Mouse (Mus musculus): ENCODE data around the gene Nr2c2ap. TPM values are rescaled to one million over a fixed set of nuclear protein-coding genes. Genes with fewer than 3 reads are reported as not detected.

Gene Nr2c2ap
- polyA plus RNA-seq (2017; shearing (Covaris generic)) = 54.8 TPM

DNA sequence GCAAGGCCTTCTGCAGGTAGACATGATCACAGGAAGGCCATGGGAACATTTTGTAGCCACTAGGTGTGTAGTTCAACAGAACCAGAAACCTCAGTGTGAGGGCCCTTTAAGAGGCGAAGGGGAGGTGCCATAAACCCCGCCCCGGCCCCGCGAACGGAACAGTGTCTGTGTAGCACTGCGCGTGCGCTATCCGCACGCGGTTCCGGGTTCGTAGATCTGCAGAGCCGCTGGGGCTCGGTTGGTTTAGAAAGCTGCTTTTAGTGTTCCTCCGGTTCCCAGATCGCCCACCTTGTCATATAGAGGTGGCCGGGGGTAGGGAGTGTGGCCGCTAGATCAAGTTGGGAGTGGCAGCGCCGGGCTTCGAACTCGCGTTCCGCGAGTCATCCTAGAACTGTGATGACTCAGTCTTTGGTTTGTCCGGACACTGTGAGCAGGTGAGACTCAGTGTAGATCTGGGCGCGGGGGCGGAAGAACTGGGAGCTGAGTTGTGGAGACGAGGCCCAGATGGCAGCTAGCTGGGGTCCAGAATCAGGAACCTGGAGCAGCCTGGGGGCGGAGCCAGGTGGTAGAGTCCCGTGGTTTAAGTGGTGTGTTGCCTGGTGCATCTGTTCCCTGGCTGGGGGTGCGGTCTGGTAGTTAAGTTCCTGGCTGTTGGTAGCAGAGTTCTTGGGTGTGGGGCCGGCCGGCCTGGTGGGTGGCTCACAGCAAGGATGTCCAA is at the start of gene Nr2c2ap:
TSS of gene Nr2c2ap (plus strand) at position 168 of the 718 bp plus-strand sequence.

GRCm38 (mm10) chr8:70083285-70083684 is 47.8 kb upstream of the Nr2c2ap start, which contains the start of gene Hapln4:
Hapln4 (plus strand) TSS chr8:70083457.

GRCm38 (mm10) chr8:70120667-70121066 is 10.5 kb upstream of the Nr2c2ap start, which contains the start of gene Ncan:
Ncan (minus strand) TSS chr8:70120873.

GRCm38 (mm10) chr8:70139026-70139857 is 8.1 kb downstream of the Nr2c2ap start, which contains the start of the genes Rfxank, Borcs8 and Mef2b:
Rfxank (minus strand) TSS chr8:70139154.
Borcs8 (plus strand) TSS chr8:70139499.
Mef2b (plus strand) TSS chr8:70139711.

DNA sequence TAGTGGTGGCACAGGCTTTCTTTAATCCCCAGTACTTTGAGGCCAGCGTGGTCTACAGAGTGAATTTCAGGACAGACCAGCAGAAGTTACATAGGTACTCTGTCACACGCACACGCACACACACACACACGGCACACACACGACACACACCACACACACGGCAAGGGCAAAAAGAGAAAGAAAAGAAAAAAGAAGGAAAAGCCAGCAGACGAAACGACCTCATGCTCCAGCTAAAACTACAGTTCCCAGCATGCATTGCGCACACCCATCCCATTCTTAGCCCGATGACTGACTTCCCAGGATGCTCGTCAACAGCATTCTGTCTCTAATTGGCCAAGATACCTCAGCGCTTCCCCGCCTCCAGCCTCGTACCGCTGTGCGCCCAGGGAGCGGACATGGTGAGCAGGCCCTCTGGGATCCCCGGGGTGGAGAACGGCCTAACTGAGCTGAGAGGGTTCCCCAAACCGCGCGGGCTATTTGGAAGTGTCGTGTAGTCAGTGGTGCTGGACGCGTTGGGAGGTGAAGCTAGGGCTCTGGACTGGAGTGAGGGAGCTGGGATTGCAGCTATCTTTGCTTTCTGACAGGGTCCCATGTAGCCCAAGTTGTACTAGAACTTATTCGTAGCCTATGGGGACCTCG is 41.0 kb downstream of the Nr2c2ap start, which contains the start of gene Tmem161a:
TSS of gene Tmem161a (plus strand) at position 314 of the 639 bp plus-strand sequence.

Other genes with a start within 250 kb of the Nr2c2ap start
- not detected for gene Cilp2, start 243.6 kb upstream of the Nr2c2ap start, polyA plus RNA-seq (2017; shearing (Covaris generic))
- 1.6 TPM for gene Tssk6, start 229.1 kb upstream of the Nr2c2ap start, polyA plus RNA-seq (2017; shearing (Covaris generic))
- 205 TPM for gene Ndufa13, start 228.8 kb upstream of the Nr2c2ap start, polyA plus RNA-seq (2017; shearing (Covaris generic))
- gene Yjefn3, start 228.6 kb upstream of the Nr2c2ap start, polyA plus RNA-seq (2017; shearing (Covaris generic)) = 1.1 TPM
- 24.7 TPM for gene Gatad2a, start 134.9 kb upstream of the Nr2c2ap start, polyA plus RNA-seq (2017; shearing (Covaris generic))
- gene Mau2, start 88.6 kb upstream of the Nr2c2ap start, polyA plus RNA-seq (2017; shearing (Covaris generic)) = 41.9 TPM
- 68.9 TPM for gene Sugp1, start 88.5 kb upstream of the Nr2c2ap start, polyA plus RNA-seq (2017; shearing (Covaris generic))
- gene Tm6sf2, start 58.4 kb upstream of the Nr2c2ap start, polyA plus RNA-seq (2017; shearing (Covaris generic)) = 1.3 TPM
- not detected for gene Hapln4, start 47.9 kb upstream of the Nr2c2ap start, polyA plus RNA-seq (2017; shearing (Covaris generic))
- not detected for gene Ncan, start 10.5 kb upstream of the Nr2c2ap start, polyA plus RNA-seq (2017; shearing (Covaris generic))
- gene Rfxank, start 7.8 kb downstream of the Nr2c2ap start, polyA plus RNA-seq (2017; shearing (Covaris generic)) = 41.2 TPM
- 97.8 TPM for gene Borcs8, start 8.2 kb downstream of the Nr2c2ap start, polyA plus RNA-seq (2017; shearing (Covaris generic))
- gene Mef2b, start 8.4 kb downstream of the Nr2c2ap start, polyA plus RNA-seq (2017; shearing (Covaris generic)) = 2.6 TPM
- 55.6 TPM for gene Tmem161a, start 41.0 kb downstream of the Nr2c2ap start, polyA plus RNA-seq (2017; shearing (Covaris generic))
- gene Slc25a42, start 81.0 kb downstream of the Nr2c2ap start, polyA plus RNA-seq (2017; shearing (Covaris generic)) = 13.1 TPM
- 34.8 TPM for gene Sugp2, start 102.9 kb downstream of the Nr2c2ap start, polyA plus RNA-seq (2017; shearing (Covaris generic))
- 17.8 TPM for gene Armc6, start 103.1 kb downstream of the Nr2c2ap start, polyA plus RNA-seq (2017; shearing (Covaris generic))
- 0.27 TPM for gene Homer3, start 151.5 kb downstream of the Nr2c2ap start, polyA plus RNA-seq (2017; shearing (Covaris generic))
- gene Ddx49, start 171.2 kb downstream of the Nr2c2ap start, polyA plus RNA-seq (2017; shearing (Covaris generic)) = 52.9 TPM
- 354 TPM for gene Cope, start 171.2 kb downstream of the Nr2c2ap start, polyA plus RNA-seq (2017; shearing (Covaris generic))
- not detected for gene Cers1, start 184.4 kb downstream of the Nr2c2ap start, polyA plus RNA-seq (2017; shearing (Covaris generic))
- 0.28 TPM for gene Gdf1, start 198.5 kb downstream of the Nr2c2ap start, polyA plus RNA-seq (2017; shearing (Covaris generic))
- 4.7 TPM for gene Upf1, start 221.9 kb downstream of the Nr2c2ap start, polyA plus RNA-seq (2017; shearing (Covaris generic))
- 0.20 TPM for gene Comp, start 242.2 kb downstream of the Nr2c2ap start, polyA plus RNA-seq (2017; shearing (Covaris generic))

All from activated CD4-positive, CD25-positive, alpha-beta regulatory T cell, adult 9 weeks (primary cell).